In the genomic region with DNA sequence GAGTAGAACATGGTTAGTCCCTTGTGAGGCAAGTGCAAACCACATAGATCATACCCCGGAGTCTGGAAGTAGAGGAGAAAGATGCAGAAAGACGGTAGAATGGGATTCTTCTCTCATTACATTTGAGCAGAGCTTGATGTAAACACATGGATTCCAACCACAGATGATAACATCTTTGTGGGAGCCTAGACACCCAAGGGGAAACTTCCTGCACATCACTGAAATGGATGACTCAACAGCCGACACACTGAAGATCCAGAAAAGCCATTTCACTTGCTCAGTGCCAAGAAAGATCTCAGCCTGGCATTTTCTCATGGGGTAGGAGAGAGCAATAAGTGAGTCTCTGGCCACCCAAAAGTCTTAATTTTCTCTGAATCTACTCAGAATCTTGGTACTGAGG, we compare ENCODE assay signal across 30 mouse cellular contexts. TPM values are rescaled to one million over a fixed set of nuclear protein-coding genes. Genes with fewer than 3 reads are reported as not detected.
"Had no signal": no experiment of that assay in that cellular context is flagged by ENCODE, and none has a peak within 500 bp of the region (broad histone marks: within the 10 kb centered on the region; RNA-seq: fewer than 3 reads in every experiment).

No protein-coding gene starts in this region.

- ATAC-seq: liver, embryonic 12.5 days had no signal

- H3K9ac ChIP-seq: kidney, embryonic 15.5 days; limb, embryonic 13.5 days; liver, embryonic 12.5 days; liver, embryonic 15.5 days; lung, embryonic 15.5 days; neural tube, embryonic 12.5 days; neural tube, embryonic 15.5 days; stomach, embryonic 15.5 days had no signal

- H3K4me3 ChIP-seq: kidney, embryonic 15.5 days; left cerebral cortex, adult 2 months; limb, embryonic 13.5 days; liver, embryonic 12.5 days; liver, embryonic 15.5 days; lung, embryonic 15.5 days; neural tube, embryonic 12.5 days; neural tube, embryonic 15.5 days; stomach, embryonic 15.5 days had no signal

- H3K4me2 ChIP-seq: kidney, embryonic 15.5 days; limb, embryonic 13.5 days; liver, embryonic 12.5 days; liver, embryonic 15.5 days; lung, embryonic 15.5 days; midbrain, embryonic 11.5 days; neural tube, embryonic 12.5 days; neural tube, embryonic 15.5 days; stomach, embryonic 15.5 days had no signal

- H3K27ac ChIP-seq: kidney, embryonic 15.5 days; left cerebral cortex, adult 2 months; limb, embryonic 13.5 days; liver, embryonic 12.5 days; liver, embryonic 15.5 days; lung, embryonic 15.5 days; neural tube, embryonic 12.5 days; neural tube, embryonic 15.5 days; stomach, embryonic 15.5 days had no signal

- H3K9me3 ChIP-seq: kidney, embryonic 15.5 days; liver, embryonic 12.5 days; liver, embryonic 15.5 days; lung, embryonic 15.5 days; neural tube, embryonic 12.5 days; stomach, embryonic 15.5 days had no signal

- DNase-seq: kidney, adult 8-10 months; kidney, postnatal 10 days; kidney, postnatal 36 days; layer of hippocampus, postnatal 36 days; liver; lung, adult 18-20 months; lung, postnatal 10 days; lung, postnatal 4 days; midbrain, embryonic 14.5 days; right cerebral cortex, adult 18-20 months; right cerebral cortex, postnatal 14 days; spleen, adult 18-20 months; thymus, postnatal 25 days had no signal

- H3K36me3 ChIP-seq: kidney, embryonic 15.5 days; limb, embryonic 13.5 days; liver, embryonic 12.5 days; liver, embryonic 15.5 days; lung, embryonic 15.5 days; neural tube, embryonic 12.5 days; neural tube, embryonic 15.5 days; stomach, embryonic 15.5 days had no signal

- H3K4me1 ChIP-seq: liver, embryonic 12.5 days; liver, embryonic 15.5 days; stomach, embryonic 15.5 days had no signal

- H3K27me3 ChIP-seq: kidney, embryonic 15.5 days; limb, embryonic 13.5 days; liver, embryonic 12.5 days; liver, embryonic 15.5 days; lung, embryonic 15.5 days; neural tube, embryonic 12.5 days; neural tube, embryonic 15.5 days; stomach, embryonic 15.5 days had no signal

RNA-seq across cellular contexts. Expression of gene 1700011L22Rik, which starts 20.5 kb away (rescaled TPM):
- total RNA-seq: layer of hippocampus, adult 8-10 months; layer of hippocampus, postnatal 10 days; layer of hippocampus, postnatal 36 days; left cerebral cortex, adult 2 months; left cerebral cortex, postnatal 10 days; left cerebral cortex, postnatal 36 days; megakaryocyte progenitor cell, adult 5-6 weeks; midbrain, postnatal 0 days had no signal
- polyA plus RNA-seq: kidney, embryonic 15.5 days; liver, embryonic 12.5 days; liver, embryonic 15.5 days; lung, embryonic 15.5 days; midbrain, embryonic 11.5 days; midbrain, embryonic 14.5 days; midbrain, postnatal 0 days; neural tube, embryonic 12.5 days; neural tube, embryonic 15.5 days; stomach, embryonic 15.5 days; thymus, postnatal 0 days had no signal
